Mouse (Mus musculus) bone marrow, adult 2 months (tissue): ENCODE measurements around the gene Gm45521. TPM values are rescaled to one million over a fixed set of nuclear protein-coding genes. Genes with fewer than 3 reads are reported as not detected.

ENCODE experiments used
- H3K27ac ChIP-seq: fragments of 200-500 bp; 2 replicates; pipeline ENCODE4 v1.5.1; 2012; ENCODE audit warnings: low read depth, mild to moderate bottlenecking, control low read depth, inconsistent platforms, low read length; ENCODE audit not compliant: control insufficient read depth, poor library complexity, insufficient read depth
- H3K4me1 ChIP-seq: fragments of 200-500 bp; 2 replicates; pipeline ENCODE4 v1.6.1; 2011; ENCODE audit warnings: low read length; ENCODE audit not compliant: control insufficient read depth, insufficient read depth
- H3K4me3 ChIP-seq: fragments of 200-500 bp; replicated peaks from 2 replicates; pipeline ENCODE3; 2011; ENCODE audit warnings: mild to moderate bottlenecking, low read depth, low read length, control low read depth; ENCODE audit not compliant: control insufficient read depth
- CTCF ChIP-seq: fragments of 200-500 bp; IDR thresholded peaks from 2 replicates; pipeline ENCODE4 v1.5.1; 2011; ENCODE audit warnings: low read length, control low read depth; ENCODE audit not compliant: control insufficient read depth, insufficient read depth
- POLR2A ChIP-seq: fragments of 200-500 bp; IDR thresholded peaks from 2 replicates; pipeline ENCODE4 v1.6.1; 2011; ENCODE audit warnings: low read depth, mild to moderate bottlenecking, control low read depth, low read length, borderline replicate concordance; ENCODE audit not compliant: control insufficient read depth
- WGBS: fragments of 180-500 bp; shearing (Covaris S2); methylation state at CpG from one replicate; pipeline ENCODE4 v1.1.7; 2018; 5-methylcytosine and 5-hydroxymethylcytosine counted together
- polyA plus RNA-seq: library from polyadenylated mRNA; stranded (reverse); fragments of >200 nt; gene quantifications from 2 replicates; pipeline ENCODE4 v1.2.4, GENCODE M21; 2011; ENCODE audit warnings: low replicate concordance; ENCODE audit not compliant: missing spikeins, insufficient read depth, insufficient read length

The Gm45521 gene
- polyA plus RNA-seq, 1 experiment = not detected

DNA sequence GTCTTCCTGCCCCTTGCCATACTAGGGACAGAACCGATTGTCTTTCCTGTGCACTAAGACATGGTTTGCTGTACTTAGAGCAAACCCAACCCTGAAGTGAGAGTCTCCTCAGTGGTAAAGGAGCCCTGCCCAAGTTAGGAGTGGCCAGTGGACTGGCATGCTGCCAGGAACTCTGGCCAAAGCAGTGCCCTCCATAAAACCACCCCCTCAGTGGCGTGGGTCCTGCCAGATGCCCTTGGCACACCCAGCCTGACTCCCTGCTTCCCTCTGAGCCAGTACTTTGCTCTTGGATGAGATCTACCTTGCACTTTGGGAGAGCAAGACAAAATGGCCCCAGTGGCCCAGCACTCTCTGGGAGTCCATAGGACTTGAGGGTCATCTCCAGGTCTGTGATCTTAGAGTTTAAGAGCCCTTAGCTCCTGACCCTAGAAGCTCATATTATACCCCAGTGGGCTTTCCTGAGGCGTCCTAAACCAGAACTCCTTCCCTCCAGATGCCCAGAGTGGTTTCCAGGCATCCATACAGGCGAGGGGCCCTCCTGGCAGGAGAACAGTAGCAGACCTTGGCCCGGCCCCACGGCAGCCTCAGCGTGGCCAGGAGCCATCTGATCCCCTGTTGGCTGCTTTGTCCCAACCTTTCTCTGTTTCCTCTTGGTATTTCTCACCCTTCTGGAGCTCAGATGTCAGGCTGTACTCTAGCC, 13.8 kb upstream of the Gm45521 start:
- TF ChIP-seq POLR2A (no peak), CTCF (no peak)
- Histone ChIP-seq H3K4me3 (no peak overlapping the region), H3K27ac (no peak overlapping the region), H3K4me1 (no peaks in the 10 kb centered on the region; the same call in 1 of the 2 replicates)
- WGBS = 73% methylated on average over 7 of the region's 7 CpGs

DNA sequence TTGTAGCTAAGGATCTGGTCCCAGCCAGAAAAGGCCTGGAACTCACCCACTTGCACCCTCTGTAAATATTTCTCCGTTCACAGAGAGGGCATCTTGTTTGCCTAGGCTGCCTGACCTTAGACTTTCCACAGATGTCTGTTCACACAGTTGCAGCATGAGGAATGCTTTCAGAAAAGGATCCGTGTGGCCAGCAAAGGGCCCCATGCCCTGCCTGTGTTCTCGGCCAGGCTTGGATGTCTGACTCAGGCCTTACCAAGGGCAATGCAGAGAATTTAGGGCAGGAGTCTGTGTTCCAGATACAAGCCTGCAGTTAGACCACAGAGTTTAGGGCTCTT, 13.3 kb upstream of the Gm45521 start:
- Histone ChIP-seq H3K27ac (no peak overlapping the region), H3K4me3 (no peak overlapping the region), H3K4me1 (no peaks in the 10 kb centered on the region; the same call in 1 of the 2 replicates)
- WGBS = 83% methylated on average over 3 of the region's 3 CpGs
- TF ChIP-seq CTCF (no peak), POLR2A (no peak)

DNA sequence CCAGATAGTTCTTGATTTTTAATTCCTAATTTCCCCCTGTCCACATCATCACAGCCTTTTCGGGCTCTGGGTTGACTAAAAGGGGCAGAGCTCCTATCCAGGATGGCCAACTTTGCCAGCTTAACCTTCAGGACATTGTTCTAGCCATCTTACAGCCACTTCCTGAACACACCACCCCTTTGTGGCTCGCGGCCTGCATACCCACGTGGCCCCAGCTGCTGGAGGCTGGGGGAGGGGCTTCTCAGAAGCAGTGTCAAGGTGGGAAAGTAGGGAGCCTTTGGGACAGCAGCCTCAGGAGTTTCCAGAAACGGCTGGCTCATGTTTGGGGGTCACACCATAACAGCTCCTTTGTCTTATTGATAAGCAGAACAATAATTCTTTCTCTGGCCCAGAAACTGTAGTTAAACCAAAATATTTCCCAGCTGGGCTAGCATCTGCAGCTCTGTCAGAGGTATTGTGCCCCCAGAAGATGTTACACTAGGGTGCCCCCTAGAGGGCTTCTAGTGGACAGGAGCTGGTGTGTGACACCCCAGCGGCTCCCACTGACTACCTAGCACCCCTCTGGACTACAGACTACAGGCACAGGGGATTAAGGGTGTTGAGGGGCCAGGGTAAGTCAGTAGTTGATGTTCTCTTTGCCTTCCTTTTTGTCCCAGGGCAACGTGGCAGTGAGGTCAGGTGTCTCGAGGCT, 12.6 kb upstream of the Gm45521 start:
- 35% methylated on average over 8 of the region's 8 CpGs for WGBS
- Histone ChIP-seq H3K27ac (no peak overlapping the region), H3K4me3 (no peak overlapping the region), H3K4me1 (no peaks in the 10 kb centered on the region; the same call in 1 of the 2 replicates)
- TF ChIP-seq CTCF (peak; percentile 32; the same call in 1 of the 2 replicates), POLR2A (no peak)

GRCm38 (mm10) chr14:7945261-7945660, 11.8 kb upstream of the Gm45521 start:
- 38% methylated on average over 5 of the region's 5 CpGs for WGBS
- Histone ChIP-seq H3K27ac (no peak overlapping the region), H3K4me3 (no peak overlapping the region), H3K4me1 (no peaks in the 10 kb centered on the region; the same call in 1 of the 2 replicates)
- no peak for TF ChIP-seq CTCF
- TF ChIP-seq POLR2A = no peak

- 88% methylated on average over 9 of the region's 9 CpGs for WGBS
- Histone ChIP-seq H3K4me3 (no peak overlapping the region), H3K4me1 (no peaks in the 10 kb centered on the region), H3K27ac (no peak overlapping the region)
- TF ChIP-seq CTCF = no peak
- TF ChIP-seq POLR2A = no peak
These were observed 5.9 kb upstream of the Gm45521 start for GRCm38 (mm10) chr14:7951234-7951633.

GRCm38 (mm10) chr14:7952610-7953254, 4.4 kb upstream of the Gm45521 start:
- TF ChIP-seq CTCF (no peak), POLR2A (no peak)
- Histone ChIP-seq H3K4me1 (no peaks in the 10 kb centered on the region), H3K27ac (no peak overlapping the region), H3K4me3 (no peak overlapping the region)
- 71% methylated on average over 12 of the region's 12 CpGs for WGBS

DNA sequence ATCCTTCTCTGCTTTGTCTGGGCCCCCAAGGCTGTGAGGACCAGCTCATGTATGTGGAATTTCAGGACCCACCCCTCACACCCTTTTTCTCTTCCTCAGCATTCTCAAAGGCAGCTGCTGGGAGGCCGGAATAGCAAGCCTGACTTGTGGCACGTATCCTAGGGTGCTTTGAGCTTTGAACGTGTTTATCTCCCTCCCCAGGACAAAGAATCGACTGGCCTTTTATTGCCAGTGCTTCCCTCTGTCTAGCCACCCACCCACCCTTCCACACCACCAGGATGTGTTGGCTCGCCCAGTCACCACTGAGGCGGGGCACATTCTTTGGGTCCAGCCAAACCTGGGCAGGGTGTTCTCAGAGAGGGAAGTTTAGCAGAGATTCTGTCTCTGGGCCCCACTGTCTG, 3.0 kb upstream of the Gm45521 start:
- no peak overlapping the region for H3K4me3 ChIP-seq
- TF ChIP-seq POLR2A = no peak
- H3K27ac ChIP-seq = no peak overlapping the region
- no peaks in the 10 kb centered on the region for H3K4me1 ChIP-seq
- 74% methylated on average over 6 of the region's 6 CpGs for WGBS

DNA sequence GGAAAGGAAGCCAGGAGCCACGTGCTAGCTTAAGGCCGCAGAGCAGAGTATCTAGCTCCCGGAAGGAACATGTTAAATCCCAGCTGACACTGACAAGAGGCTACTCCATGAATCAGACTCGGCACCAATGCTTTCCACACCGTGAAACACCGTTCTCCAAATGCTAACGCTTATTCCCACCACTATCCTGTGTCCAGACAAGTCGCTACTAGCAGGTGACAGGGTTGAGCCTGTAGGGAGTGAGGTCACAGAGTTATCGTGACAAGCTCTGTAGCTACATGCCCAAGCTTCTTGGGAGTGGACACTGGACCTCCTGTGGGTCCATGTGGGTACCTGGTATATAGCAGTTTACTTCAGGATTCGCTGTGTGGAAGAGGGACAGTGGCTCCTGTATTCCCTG, 661 bp upstream of the Gm45521 start:
- H3K4me3 ChIP-seq = no peak overlapping the region
- TF ChIP-seq CTCF (no peak), POLR2A (no peak)
- H3K4me1 ChIP-seq = no peaks in the 10 kb centered on the region
- H3K27ac ChIP-seq = no peak overlapping the region
- 85% methylated on average over 10 of the region's 10 CpGs for WGBS
